Mouse (Mus musculus) embryo, embryonic 9.5 days (tissue): ENCODE data around the gene Mgat5b.

Experiments used
- DNase-seq: peaks from one replicate; pipeline ENCODE4 v3.0.0-alpha.2; 2017; ENCODE audit errors: extremely low spot score

Gene Mgat5b

GRCm38 (mm10) chr11:117031249-117031648 lies 112.6 kb downstream of the Mgat5b start:
- DNase-seq: no peak

- no peak for DNase-seq
Observed at GRCm38 (mm10) chr11:117035661-117036336, 117.1 kb downstream of the Mgat5b start.
